Mouse (Mus musculus): ENCODE data around the gene Clec4b2.
"Not testable (repeated sequence)": the region's sequence is repeated elsewhere in the genome, so short reads cannot be mapped to it uniquely, and the experiment has no call there.

Gene Clec4b2

GRCm38 (mm10) chr6:123172593-123172992, at the start of gene Clec4b2:
TSS of gene Clec4b2 (plus strand) at chr6:123172893.
- no peak for DNase-seq (ENCODE audit: low read depth in 1 of 2, low spot score in 2 of 2)

GRCm38 (mm10) chr6:123123195-123123594, 49.5 kb upstream of the Clec4b2 start:
- peak in 1 of 2 experiments; percentile 40 for DNase-seq (ENCODE audit: low read depth in 1 of 2, low spot score in 2 of 2)

DNA sequence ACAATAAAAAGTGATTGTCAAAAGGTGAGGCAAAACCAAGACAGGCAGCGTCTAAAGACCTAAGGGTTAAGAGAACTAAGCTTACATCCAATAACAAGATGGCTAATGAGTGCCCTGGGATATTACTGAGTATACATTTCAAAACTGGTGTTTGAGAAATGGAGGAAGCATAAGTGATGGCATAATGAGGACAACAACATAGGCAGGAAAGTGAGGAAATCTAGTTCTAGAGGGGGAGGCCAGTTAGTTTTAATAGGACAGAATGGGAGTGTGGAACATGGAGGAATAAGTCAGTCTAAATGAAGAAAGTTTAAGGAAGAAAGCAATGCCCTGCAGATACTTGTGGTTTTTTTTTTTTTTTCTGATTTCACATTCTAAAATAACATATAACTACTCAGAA, 45.5 kb upstream of the Clec4b2 start:
- no peak for DNase-seq (ENCODE audit: low read depth in 1 of 2, low spot score in 2 of 2)

- not testable (repeated sequence) for DNase-seq (ENCODE audit: low read depth in 1 of 2, low spot score in 2 of 2)
These were observed 34.7 kb upstream of the Clec4b2 start for GRCm38 (mm10) chr6:123137766-123138526.

- DNase-seq (ENCODE audit: low read depth in 1 of 2, low spot score in 2 of 2): no peak
These were observed 2.6 kb upstream of the Clec4b2 start for GRCm38 (mm10) chr6:123170106-123170505.

- DNase-seq (ENCODE audit: low read depth in 1 of 2, low spot score in 2 of 2): no peak
These were observed 1.7 kb upstream of the Clec4b2 start for GRCm38 (mm10) chr6:123171040-123171439.

GRCm38 (mm10) chr6:123175549-123175948, 2.9 kb downstream of the Clec4b2 start:
- DNase-seq (ENCODE audit: low read depth in 1 of 2, low spot score in 2 of 2): no peak

GRCm38 (mm10) chr6:123184862-123185261, 12.2 kb downstream of the Clec4b2 start:
- DNase-seq (ENCODE audit: low read depth in 1 of 2, low spot score in 2 of 2): peak in 1 of 2 experiments; percentile 14

DNA sequence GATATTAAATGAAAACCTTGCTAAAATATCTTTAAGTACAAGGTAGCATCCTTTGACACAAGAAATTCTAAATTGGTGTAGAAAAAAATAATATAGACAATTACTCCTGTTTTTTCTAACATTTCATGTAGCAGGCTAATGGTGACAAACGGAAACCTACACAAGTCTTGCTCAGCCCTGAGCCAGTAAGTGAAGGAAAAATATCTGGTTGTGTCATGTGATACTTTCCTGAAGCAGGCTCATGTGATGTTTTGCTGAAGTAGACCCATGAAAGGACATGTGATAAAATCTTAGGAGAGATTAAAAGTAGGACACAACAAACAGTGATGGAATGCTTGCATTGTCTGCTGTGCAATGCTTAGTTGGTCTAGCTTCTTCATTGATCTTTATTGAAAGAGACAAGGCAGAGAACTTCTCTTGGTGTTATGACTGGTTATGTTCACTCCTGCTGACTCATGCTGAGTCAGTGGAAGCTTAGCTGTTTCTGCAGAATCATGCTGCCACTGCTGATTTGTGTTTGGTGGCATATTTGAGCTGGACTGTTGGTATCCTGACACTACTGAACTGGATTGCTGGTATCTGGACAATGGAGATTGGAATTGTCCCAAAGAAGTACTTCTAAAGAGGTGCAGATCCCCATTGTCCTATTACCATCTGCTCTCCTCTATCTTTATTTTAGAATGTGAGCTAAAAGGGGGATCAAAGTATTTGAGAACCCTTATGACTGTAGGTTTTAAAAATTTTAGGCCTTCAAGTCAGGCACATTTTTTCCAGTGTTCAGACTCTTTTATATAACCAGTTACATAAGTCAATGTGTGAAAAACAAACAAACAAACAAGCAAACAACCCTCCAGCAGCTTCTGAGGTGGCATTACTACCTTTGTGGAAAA, 34.7 kb downstream of the Clec4b2 start:
- no peak for DNase-seq (ENCODE audit: low read depth in 1 of 2, low spot score in 2 of 2)

DNA sequence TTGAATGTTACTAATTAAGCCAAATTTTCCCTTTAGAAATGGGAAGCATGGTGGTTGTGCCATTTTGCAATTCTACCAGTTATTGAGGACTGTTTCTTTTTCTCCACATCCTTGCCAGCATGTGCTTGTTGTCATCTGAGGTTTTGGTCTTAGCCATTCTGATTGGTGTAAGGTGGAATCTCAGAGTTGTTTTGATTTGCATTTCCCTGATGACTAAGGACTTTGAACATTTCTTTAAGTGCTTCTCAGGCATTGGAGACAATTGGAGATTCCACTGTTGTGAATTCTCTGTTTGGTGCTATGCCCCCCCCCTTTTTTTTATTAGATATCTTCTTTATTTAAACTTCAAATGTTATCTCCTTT, 35.4 kb downstream of the Clec4b2 start:
- not testable (repeated sequence) for DNase-seq (ENCODE audit: low read depth in 1 of 2, low spot score in 2 of 2)

- DNase-seq (ENCODE audit: low read depth in 1 of 2, low spot score in 2 of 2): no peak
These were observed 39.0 kb downstream of the Clec4b2 start for GRCm38 (mm10) chr6:123211726-123212125.

GRCm38 (mm10) chr6:123227519-123228166, 55.0 kb downstream of the Clec4b2 start:
- no peak for DNase-seq (ENCODE audit: low read depth in 1 of 2, low spot score in 2 of 2)

DNA sequence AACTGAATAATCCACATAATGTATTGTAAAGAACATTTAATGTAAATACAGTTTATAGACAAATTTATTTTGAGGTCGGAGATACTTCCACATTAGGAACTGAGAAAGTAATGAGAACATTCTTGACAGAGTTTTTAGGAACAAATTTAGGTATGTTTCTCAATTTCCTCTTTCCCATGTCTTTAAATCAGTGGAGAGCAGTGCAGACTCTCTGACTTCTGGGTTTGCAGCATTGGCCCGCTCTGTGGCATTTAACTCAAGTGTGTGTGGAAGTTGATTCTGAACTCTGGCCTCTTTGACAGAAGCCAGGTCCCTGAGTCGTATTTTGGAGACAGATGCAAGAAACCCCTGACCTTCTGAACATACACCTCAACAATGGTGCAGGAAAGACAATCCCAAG, 57.0 kb downstream of the Clec4b2 start, which contains the start of gene Clec4n:
Clec4n (plus strand) TSS at position 200 of the 400 bp plus-strand sequence.
- no peak for DNase-seq (ENCODE audit: low read depth in 1 of 2, low spot score in 2 of 2)

DNA sequence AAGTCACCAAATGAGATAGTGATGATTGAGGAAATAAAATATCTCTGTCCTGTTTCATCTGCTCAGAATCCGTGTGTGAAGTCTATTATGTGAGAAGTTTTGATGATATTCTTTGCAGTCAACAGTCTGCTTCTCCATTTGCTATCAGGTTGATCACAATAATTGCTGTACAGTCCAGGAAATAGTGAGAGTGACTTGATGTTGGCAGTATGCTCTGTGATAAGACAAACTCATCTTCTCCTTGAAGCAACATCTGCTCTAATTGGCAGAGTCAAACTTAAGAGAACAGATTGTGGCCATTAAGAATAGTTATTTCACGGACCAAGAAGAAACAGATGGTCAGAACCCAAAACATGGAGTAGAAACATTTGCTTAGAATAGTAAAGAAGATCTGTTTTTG, 58.5 kb downstream of the Clec4b2 start:
- DNase-seq (ENCODE audit: low read depth in 1 of 2, low spot score in 2 of 2): no peak

DNA sequence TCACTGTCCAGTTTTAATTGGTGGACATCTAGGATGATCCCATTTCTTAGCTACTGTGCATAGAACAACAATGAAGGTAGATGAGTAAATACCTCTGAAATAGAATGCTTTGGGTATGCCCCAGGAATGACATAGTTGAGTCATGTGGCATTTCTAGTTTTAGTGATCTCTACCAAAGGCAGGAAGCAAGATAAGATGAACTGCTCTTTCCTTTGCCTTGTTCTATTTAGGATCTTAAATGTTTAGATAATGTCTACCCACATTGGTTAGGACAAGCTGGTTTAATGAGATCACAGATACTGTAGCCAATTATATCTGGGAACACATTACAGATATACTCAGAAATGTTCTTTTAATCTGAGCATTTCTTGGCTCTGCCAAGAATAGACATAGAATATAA, 64.9 kb downstream of the Clec4b2 start:
- no peak for DNase-seq (ENCODE audit: low read depth in 1 of 2, low spot score in 2 of 2)

- peak in 1 of 2 experiments; percentile 46 for DNase-seq (ENCODE audit: low read depth in 1 of 2, low spot score in 2 of 2)
These were observed 71.5 kb downstream of the Clec4b2 start for GRCm38 (mm10) chr6:123244201-123244600.

DNA sequence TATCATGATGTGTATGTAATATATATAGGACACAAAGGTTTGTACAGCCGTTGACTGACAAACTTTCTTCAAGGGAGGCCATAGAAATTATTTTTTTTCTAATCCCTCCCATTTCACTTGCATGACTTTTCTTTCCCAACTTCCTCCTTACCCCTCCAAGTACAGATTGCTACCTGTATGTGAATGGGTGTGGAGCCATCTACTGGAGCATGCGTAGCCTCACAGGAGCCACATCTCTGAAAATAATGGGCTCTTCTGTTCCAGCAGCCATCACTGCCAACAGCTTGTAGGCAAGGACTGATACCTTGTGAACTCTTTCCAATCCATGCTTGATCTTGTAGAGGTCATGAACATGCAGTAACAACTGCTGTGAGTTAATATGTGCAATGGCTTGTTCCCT, 76.2 kb downstream of the Clec4b2 start:
- not testable (repeated sequence) for DNase-seq (ENCODE audit: low read depth in 1 of 2, low spot score in 2 of 2)

DNA sequence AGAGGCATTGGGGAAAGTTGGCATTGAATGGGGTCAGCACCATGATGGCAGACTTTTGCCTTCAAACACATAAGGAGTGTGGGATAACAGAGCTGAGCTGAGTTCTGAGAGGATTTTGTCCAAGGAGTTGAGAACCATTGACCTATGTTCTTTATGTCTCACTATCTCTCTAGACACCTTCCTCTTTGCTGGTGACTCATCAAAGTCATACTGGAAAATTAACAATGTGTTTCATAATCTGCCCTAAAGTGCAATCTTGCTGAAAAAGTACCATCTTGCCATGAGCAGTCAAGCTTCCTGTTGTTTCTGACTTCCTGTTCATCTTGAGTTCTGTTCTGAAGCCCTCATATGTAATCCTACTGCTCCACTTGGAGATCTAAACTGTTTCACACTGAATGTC, 80.0 kb downstream of the Clec4b2 start:
- DNase-seq (ENCODE audit: low read depth in 1 of 2, low spot score in 2 of 2): no peak
